Mouse (Mus musculus) liver, embryonic 16.5 days (tissue): ENCODE measurements around the gene Mettl1. TPM values are rescaled to one million over a fixed set of nuclear protein-coding genes. Genes with fewer than 3 reads are reported as not detected.

ENCODE experiments used
- ATAC-seq: fragments of 200-750 bp; cut with Nextera tagmentation; 2 replicates; pipeline ENCODE4 v1.8.0; 2017; ENCODE audit warnings: low read depth, mild to moderate bottlenecking, moderate number of reproducible peaks, moderate library complexity
- H3K27ac ChIP-seq: fragments of 300-500 bp; sonication (generic); 2 replicates; pipeline ENCODE4 v1.5.1; 2014; ENCODE audit warnings: mild to moderate bottlenecking, low read length
- H3K27me3 ChIP-seq: fragments of 300-500 bp; sonication (generic); 2 replicates; pipeline ENCODE4 v1.6.1; 2014; ENCODE audit warnings: low read depth, low read length, mixed read lengths; ENCODE audit not compliant: control insufficient read depth, insufficient read depth
- H3K36me3 ChIP-seq: fragments of 300-500 bp; sonication (generic); 2 replicates; pipeline ENCODE4 v1.6.1; 2014; ENCODE audit warnings: mild to moderate bottlenecking; ENCODE audit not compliant: control insufficient read depth, insufficient read depth
- H3K4me1 ChIP-seq: fragments of 300-500 bp; sonication (generic); 2 replicates; pipeline ENCODE4 v1.6.1; 2014; ENCODE audit warnings: low read depth, low read length, mixed read lengths; ENCODE audit not compliant: control insufficient read depth
- H3K4me2 ChIP-seq: fragments of 300-500 bp; sonication (generic); 2 replicates; pipeline ENCODE4 v1.6.1; 2014; ENCODE audit warnings: low read depth, low read length, mixed read lengths
- H3K4me3 ChIP-seq: fragments of 300-500 bp; sonication (generic); 2 replicates; pipeline ENCODE4 v1.5.1; 2014; ENCODE audit warnings: low read depth, mild to moderate bottlenecking, low read length
- H3K9ac ChIP-seq: fragments of 300-500 bp; sonication (generic); 2 replicates; pipeline ENCODE4 v1.6.1; 2014; ENCODE audit warnings: low read depth, low read length
- H3K9me3 ChIP-seq: fragments of 300-500 bp; sonication (generic); replicated peaks from 2 replicates; pipeline ENCODE4 v1.6.1; 2016; ENCODE audit warnings: low read length; ENCODE audit not compliant: control insufficient read depth
- WGBS: fragments of 180-500 bp; shearing (Covaris S2); extraction: QIAGEN DNeasy Blood & Tissue Kit; methylation state at CpG from one replicate; pipeline ENCODE4 v1.1.7; 2014; ENCODE audit not compliant: insufficient replicate concordance; 5-methylcytosine and 5-hydroxymethylcytosine counted together
- polyA plus RNA-seq: library from polyadenylated mRNA; unstranded; fragments of >200 nt; fragmentation: Nextera tagmentation; extraction: Ambion mirVana; gene quantifications from 2 replicates; pipeline ENCODE4 v1.2.1, GENCODE M21; 2015

The Mettl1 gene
- polyA plus RNA-seq, 1 experiment from 2014 or later: 13.5 TPM

- Histone ChIP-seq H3K27me3 (no peaks in the 10 kb centered on the region), H3K9me3 (no peaks in the 10 kb centered on the region), H3K27ac (no peak overlapping the region), H3K9ac (no peak overlapping the region), H3K4me3 (no peak overlapping the region), H3K4me1 (no peaks in the 10 kb centered on the region), H3K36me3 (no peaks in the 10 kb centered on the region), H3K4me2 (no peak overlapping the region)
- ATAC-seq: no peak
- WGBS: 63% methylated on average over 7 of the region's 7 CpGs
Measured at GRCm38 (mm10) chr10:127003806-127004205, 37.4 kb upstream of the Mettl1 start.

- no peaks in the 10 kb centered on the region for H3K36me3 ChIP-seq
- 52% methylated on average over 5 of the region's 5 CpGs for WGBS
- H3K27ac ChIP-seq: no peak overlapping the region
- no peak overlapping the region for H3K4me3 ChIP-seq
- no peak overlapping the region for H3K4me2 ChIP-seq
- H3K9me3 ChIP-seq: no peaks in the 10 kb centered on the region
- no peak overlapping the region for H3K9ac ChIP-seq
- no peak for ATAC-seq
- no peaks in the 10 kb centered on the region for H3K27me3 ChIP-seq
- no peaks in the 10 kb centered on the region for H3K4me1 ChIP-seq
Measured at GRCm38 (mm10) chr10:127016488-127016887, 24.7 kb upstream of the Mettl1 start.

DNA sequence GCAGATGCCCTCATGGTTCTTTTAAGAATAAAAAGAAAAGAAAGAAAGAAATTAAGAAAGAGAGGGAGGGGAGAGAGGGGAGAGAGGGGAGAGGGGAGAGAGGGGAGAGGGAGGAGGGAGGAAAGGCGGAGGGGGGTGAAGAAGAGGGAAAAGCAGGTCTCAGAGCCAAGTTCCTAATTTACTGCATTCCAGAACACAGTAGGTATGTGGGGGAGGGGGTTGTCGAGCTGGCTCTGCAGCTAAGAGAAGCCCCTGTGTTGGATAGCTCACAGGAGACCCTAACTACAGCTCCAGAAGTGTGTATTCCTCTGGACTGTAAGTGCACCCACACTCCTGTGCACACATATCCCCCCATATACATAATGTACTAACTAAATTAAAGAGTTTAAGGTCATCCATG is 24.1 kb upstream of the Mettl1 start:
- Histone ChIP-seq H3K4me2 (no peak overlapping the region), H3K36me3 (no peaks in the 10 kb centered on the region), H3K9me3 (no peaks in the 10 kb centered on the region), H3K27ac (no peak overlapping the region), H3K27me3 (no peaks in the 10 kb centered on the region), H3K9ac (no peak overlapping the region), H3K4me1 (no peaks in the 10 kb centered on the region), H3K4me3 (no peak overlapping the region)
- 10% methylated on average over 2 of the region's 2 CpGs for WGBS
- no peak for ATAC-seq

DNA sequence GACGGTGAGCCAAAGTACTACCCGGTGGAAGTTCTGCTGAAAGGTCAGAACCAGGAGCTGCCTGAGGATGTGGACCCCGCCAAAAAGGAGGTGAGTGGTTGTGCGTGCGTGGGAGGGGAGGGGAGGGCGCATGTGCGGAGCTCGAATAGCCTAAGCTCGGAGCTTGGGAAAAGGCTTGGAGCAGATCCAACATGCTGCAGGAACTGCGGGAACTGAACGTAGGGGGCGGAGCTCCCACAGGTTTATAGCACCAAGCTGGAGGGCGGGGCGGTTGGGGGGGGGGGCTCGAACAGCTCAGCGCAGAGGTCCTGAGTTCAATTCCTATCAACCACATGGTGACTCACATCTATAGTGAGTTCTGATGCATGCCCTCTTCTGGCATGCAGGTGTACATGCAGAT is 22.8 kb upstream of the Mettl1 start:
- no peak for ATAC-seq
- Histone ChIP-seq H3K27ac (no peak overlapping the region), H3K36me3 (no peaks in the 10 kb centered on the region), H3K4me3 (no peak overlapping the region), H3K27me3 (no peaks in the 10 kb centered on the region), H3K4me1 (no peaks in the 10 kb centered on the region), H3K9ac (no peak overlapping the region), H3K9me3 (no peaks in the 10 kb centered on the region), H3K4me2 (no peak overlapping the region)
- WGBS: 73% methylated on average over 16 of the region's 16 CpGs

GRCm38 (mm10) chr10:127030336-127031296 is 10.6 kb upstream of the Mettl1 start, which contains the start of gene Tsfm:
Gene Tsfm, minus strand, starts transcription at chr10:127030840.
- peak within 1 kb of the TSS; percentile 86 for H3K9ac ChIP-seq
- no peaks in the 10 kb centered on the region for H3K9me3 ChIP-seq
- peak within 1 kb of the TSS; percentile 46; the same call in 1 of the 2 replicates for H3K27ac ChIP-seq
- H3K4me1 ChIP-seq: peaks cover 6% of the 10 kb centered on the region; the same call in 1 of the 2 replicates
- H3K27me3 ChIP-seq: no peaks in the 10 kb centered on the region
- 5% methylated on average over 56 of the region's 56 CpGs for WGBS
- H3K36me3 ChIP-seq: peaks cover 14% of the 10 kb centered on the region
- H3K4me3 ChIP-seq: peak within 1 kb of the TSS; percentile 89
- ATAC-seq: peak; percentile 89
- H3K4me2 ChIP-seq: peak within 1 kb of the TSS; percentile 97

DNA sequence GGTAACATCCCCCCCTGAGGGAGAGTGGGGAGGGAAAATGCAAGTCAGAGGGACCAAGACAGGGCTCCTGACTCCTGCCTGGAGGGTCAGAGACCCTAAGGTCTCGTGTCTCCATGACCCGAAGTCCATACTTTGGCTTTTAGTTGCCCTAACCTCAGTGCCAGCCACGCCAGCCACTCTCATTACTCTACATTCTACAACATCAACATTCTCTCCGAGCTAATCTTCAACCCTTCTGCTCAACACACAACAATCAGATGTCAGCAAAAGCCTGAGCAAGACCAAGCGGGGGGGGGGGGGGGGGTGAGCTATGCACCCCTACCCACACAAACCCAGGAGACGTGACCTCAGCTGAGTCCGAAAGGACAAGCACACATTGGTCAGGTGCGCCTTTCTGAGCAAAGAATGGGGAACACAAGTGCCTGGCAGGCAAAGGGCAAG is 7.9 kb upstream of the Mettl1 start:
- H3K4me1 ChIP-seq: peaks cover 6% of the 10 kb centered on the region; the same call in 1 of the 2 replicates
- H3K9me3 ChIP-seq: no peaks in the 10 kb centered on the region
- no peak for ATAC-seq
- H3K27me3 ChIP-seq: no peaks in the 10 kb centered on the region; the same call in 1 of the 2 replicates
- 57% methylated on average over 8 of the region's 8 CpGs for WGBS
- H3K9ac ChIP-seq: no peak overlapping the region
- H3K36me3 ChIP-seq: no peaks in the 10 kb centered on the region
- no peak overlapping the region for H3K4me2 ChIP-seq
- H3K27ac ChIP-seq: no peak overlapping the region
- H3K4me3 ChIP-seq: no peak overlapping the region

DNA sequence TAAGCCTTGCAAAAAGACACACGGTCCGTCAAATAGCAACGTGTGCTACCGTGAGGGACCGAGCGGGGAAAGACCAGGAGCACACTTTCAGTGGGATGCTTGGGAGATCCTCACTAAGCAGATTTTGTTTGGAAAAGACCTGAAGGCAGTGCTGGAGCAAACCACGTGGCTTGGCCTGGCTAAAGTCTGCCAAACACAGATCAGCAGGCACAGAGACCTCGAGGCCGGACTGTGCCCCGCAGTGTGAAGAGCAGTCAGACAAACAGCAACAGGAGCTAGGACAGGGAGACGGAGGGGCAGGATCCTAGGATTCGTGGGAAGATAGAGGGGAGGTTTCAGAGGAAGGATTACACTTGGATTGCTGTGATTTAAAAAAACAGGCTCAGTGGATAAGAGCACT is 4.9 kb upstream of the Mettl1 start:
- Histone ChIP-seq H3K4me1 (peaks cover 5% of the 10 kb centered on the region), H3K27ac (no peak overlapping the region), H3K9me3 (no peaks in the 10 kb centered on the region), H3K9ac (no peak overlapping the region), H3K4me3 (no peak overlapping the region), H3K27me3 (peaks cover 25% of the 10 kb centered on the region), H3K36me3 (no peaks in the 10 kb centered on the region), H3K4me2 (no peak overlapping the region)
- WGBS: 71% methylated on average over 12 of the region's 12 CpGs
- ATAC-seq: peak; percentile 48; the same call in 1 of the 2 replicates

GRCm38 (mm10) chr10:127037641-127038040 is 3.6 kb upstream of the Mettl1 start:
- Histone ChIP-seq H3K4me3 (no peak overlapping the region), H3K36me3 (no peaks in the 10 kb centered on the region), H3K9me3 (no peaks in the 10 kb centered on the region), H3K27me3 (peaks cover 28% of the 10 kb centered on the region), H3K9ac (no peak overlapping the region), H3K4me1 (peaks cover 13% of the 10 kb centered on the region), H3K4me2 (no peak overlapping the region), H3K27ac (no peak overlapping the region)
- WGBS: 65% methylated on average over 12 of the region's 12 CpGs
- no peak for ATAC-seq

GRCm38 (mm10) chr10:127040569-127041214 is 522 bp upstream of the Mettl1 start:
- Histone ChIP-seq H3K9me3 (no peaks in the 10 kb centered on the region), H3K4me3 (peak overlapping the region; percentile 81), H3K4me1 (peaks cover 17% of the 10 kb centered on the region), H3K9ac (peak overlapping the region; percentile 63), H3K27ac (no peak overlapping the region), H3K4me2 (peak overlapping the region; percentile 93), H3K36me3 (no peaks in the 10 kb centered on the region), H3K27me3 (peaks cover 28% of the 10 kb centered on the region)
- ATAC-seq: no peak
- WGBS: 1% methylated on average over 20 of the region's 20 CpGs
